Mouse (Mus musculus): ENCODE measurements around the gene Pde1a.

DNA sequence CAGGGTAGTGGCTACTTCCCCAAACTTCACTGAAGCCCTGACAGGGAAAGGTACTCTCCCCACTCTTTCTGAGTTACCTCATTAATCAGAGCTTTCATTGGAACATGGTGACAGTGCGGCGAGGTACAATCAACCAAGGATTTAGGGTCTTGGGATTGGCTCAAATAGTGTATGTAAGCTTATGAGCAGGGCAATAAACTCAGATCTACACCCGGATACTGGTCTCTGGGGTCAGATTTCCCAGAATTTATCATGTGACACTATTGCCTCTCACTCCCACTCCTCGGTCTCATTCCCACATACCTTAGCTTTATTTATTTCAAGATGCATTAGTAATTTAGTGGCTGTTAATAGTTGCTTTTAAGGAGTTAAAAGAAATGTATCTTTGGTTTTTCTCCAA is 303.4 kb downstream of the Pde1a start:
- TF ChIP-seq CTCF (IDR thresholded peaks at IDR 0.05; ENCODE audit: insufficient read depth, low read length): no peak
- TF ChIP-seq POLR2A (IDR thresholded peaks at IDR 0.05; ENCODE audit: borderline replicate concordance, extremely low read depth, low read depth, low read length): no peak

Measured in lung, adult 2 months (tissue).